Mouse (Mus musculus) T-cell, adult 2 months (primary cell): ENCODE measurements around the gene 4931428F04Rik.
"Not testable (repeated sequence)": the region's sequence is repeated elsewhere in the genome, so short reads cannot be mapped to it uniquely, and the experiment has no call there.

Experiments
- DNase-seq: peaks from one replicate; pipeline ENCODE4 v3.0.0; 2022; ENCODE audit warnings: low spot score

The 4931428F04Rik gene

DNA sequence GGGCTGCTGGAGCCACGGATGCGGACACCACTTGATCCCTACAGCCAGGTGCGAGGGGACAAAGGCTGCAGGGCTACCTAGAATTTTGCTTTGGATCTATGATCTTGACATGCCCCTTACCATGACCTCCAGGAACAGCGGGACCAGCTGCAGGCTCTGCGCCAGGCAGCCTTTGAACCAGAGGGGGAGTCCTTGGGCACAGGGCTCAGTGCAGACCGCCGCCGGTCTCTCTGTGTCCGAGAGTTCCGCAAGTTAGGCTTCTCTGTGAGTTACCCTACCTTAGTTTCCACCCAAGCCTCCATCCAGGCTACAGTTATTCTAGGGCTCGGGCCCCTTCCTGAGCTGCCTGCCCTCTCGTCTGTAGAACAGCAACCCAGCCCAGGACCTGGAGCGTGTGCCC lies 18.0 kb upstream of the 4931428F04Rik start:
- DNase-seq = no peak

DNA sequence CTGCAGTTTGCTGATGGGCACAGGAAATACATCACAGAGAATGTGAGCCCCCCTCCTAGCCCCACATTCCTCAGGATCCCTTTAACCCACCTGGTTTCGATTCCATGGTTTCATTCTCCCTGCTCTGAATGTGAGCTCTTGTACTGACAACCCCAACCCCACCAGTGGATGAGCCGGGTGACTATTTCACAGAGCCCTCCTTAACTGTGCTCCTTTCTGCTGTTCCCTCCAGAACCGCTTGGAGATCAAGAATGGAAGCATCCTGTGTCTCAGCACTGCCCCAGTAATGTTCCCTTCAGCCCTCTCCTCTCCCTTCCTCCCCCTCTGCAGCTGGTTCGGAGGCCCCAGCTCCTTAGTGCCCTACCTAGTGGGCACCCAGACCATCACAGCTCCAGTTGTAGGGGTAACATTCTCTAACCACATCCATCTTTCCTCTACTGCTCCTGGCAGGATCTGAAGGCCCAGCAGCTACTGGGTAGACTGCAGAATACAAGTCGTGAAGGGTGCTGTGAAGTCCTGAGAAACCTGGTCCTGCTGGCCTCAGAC lies 16.6 kb upstream of the 4931428F04Rik start:
- DNase-seq = no peak

GRCm38 (mm10) chr8:105305211-105306145 lies 15.8 kb upstream of the 4931428F04Rik start, which contains the start of gene Elmo3:
Elmo3 (plus strand) TSS chr8:105305601.
- peak; percentile 31 for DNase-seq

- no peak for DNase-seq
These were observed 14.9 kb upstream of the 4931428F04Rik start for GRCm38 (mm10) chr8:105304325-105305210.

GRCm38 (mm10) chr8:105303874-105304273 lies 14.2 kb upstream of the 4931428F04Rik start:
- no peak for DNase-seq

DNA sequence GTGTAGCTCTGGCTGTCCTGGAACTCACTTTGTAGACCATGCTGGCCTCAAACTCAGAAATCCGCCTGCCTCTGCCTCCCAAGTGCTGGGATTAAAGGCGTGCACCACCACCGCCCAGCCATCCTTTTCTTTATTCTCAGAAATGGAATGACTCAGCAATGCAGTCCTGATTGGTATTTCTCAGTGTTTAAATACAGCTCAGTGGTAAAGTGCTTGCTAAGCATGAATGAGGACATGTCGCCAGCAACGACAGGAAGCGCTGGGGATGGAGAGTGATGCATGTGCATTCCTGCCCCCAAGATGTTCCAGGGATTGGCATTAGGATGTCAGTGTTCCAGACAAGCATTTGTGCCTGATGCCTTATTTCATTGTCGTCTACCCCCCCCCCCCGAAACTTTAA lies 13.7 kb upstream of the 4931428F04Rik start:
- DNase-seq = no peak

DNA sequence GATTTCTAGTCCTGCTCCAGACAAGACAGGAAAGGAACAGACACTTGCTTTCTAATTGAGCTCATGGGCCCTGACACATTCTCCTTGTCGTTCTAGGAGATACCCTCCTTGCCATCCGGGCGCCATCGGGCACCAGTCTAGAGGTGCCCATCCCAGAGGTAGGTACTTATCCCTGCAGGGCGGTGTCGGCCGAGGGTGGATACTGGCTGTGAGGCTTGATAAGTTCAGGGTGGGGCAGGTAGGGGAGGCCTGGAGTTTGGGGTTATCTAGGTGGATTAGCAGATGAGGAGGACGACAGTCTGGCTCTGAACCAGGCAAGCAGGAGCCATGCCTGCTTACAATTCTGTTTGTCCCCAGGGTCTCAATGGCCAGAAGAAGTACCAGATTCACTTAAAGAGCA lies 10.3 kb upstream of the 4931428F04Rik start:
- no peak for DNase-seq

- DNase-seq = no peak
These were observed 8.9 kb upstream of the 4931428F04Rik start for GRCm38 (mm10) chr8:105298351-105299252.

DNA sequence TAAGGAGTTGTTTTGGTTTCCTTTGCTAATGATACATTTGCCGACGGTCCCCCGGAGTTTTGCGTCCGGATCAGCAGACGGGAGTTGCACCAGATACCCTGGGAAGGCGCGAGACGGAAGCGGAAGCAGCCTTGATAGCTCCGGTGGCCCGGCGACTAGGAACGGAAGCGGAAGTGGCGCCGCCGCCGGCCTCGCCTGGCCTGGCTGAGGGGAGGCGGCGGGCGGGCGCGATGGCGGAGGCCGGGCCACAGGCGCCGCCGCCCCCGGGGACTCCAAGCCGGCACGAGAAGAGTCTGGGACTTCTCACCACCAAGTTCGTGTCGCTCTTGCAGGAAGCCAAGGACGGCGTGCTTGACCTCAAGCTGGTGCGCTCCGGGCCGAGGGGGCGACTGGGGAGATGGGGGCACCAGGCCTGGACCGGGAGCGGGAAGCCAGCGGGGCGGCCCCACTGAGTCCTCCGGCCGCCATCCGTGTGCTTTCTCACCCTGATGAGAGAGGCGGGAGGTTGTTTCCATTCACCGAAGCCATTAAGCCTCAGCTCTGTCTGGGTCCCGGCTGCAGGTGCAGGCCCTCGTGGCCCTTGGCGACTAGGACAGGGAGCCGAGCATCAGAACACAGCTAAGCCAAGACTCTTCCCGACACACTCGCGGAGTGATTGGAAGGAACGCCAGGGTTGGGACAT lies 8.0 kb upstream of the 4931428F04Rik start, which contains the start of gene E2f4:
TSS of gene E2f4 (plus strand) at position 153 of the 682 bp plus-strand sequence.
- peak; percentile 88 for DNase-seq

- DNase-seq = no peak
These were observed 6.4 kb upstream of the 4931428F04Rik start, which contains the start of gene Exoc3l for GRCm38 (mm10) chr8:105295895-105296573. Exoc3l (minus strand) TSS chr8:105296101.

DNA sequence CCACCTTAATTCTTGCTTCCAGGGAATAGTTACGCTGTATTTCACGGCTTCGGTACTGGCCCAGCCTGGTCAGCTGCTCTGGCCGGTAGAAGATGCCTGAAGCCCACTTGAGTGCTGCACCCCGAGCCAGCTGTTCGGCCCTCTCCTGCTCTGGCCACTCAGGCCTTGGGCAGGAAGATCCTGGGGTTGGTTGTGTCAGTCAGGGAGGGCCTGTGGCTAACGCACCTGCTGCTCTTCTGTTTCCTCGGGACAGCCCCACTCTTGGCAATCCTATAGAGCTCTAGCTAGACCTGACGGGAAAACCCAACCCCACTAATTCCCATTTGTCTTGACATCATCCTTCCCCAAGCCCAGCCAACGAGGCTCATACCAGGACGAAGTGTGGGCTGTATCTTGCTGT lies 5.6 kb upstream of the 4931428F04Rik start:
- no peak for DNase-seq

DNA sequence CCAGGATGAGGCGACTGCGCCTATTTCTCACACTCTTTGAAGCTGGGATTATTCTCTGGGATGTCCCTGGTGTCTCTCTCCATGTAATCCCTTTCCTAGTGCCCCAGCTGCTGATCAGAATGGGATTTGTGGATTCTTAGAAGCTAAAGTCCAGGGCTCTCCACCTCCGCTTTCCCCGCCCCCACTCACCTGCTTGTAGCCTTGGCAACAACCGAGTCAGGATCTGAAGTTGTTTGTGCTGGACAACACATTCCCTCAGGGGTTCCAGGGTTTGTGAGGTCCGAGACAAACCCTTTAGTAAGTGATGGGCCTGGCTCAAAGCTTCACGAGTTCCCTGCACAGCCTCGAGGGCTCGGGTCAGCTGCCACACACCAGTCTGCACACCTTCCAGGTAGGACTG lies 5.1 kb upstream of the 4931428F04Rik start:
- DNase-seq = no peak

- DNase-seq = no peak
These were observed 3.7 kb upstream of the 4931428F04Rik start for GRCm38 (mm10) chr8:105293405-105293804.

- DNase-seq = no peak
These were observed 2.8 kb upstream of the 4931428F04Rik start for GRCm38 (mm10) chr8:105292471-105292870.

- DNase-seq = not testable (repeated sequence)
These were observed 2.1 kb upstream of the 4931428F04Rik start for GRCm38 (mm10) chr8:105291802-105292201.

DNA sequence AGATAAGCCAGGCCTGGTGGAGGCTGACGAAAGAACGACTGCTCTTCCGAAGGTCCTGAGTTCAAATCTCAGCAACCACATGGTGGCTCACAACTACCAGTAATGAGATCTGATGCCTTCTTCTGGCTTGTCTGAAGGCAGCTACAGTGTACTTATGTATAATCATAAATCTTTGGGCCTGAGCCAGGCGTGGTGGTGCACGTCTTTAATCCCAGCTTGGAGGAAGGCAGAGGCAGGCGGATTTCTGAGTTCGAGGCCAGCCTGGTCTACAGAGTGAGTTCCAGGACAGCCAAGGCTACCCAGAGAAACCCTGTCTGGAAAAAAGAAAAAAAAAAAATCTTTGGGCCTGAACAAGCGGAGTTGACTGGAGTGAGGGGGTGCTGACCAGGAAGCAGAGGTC lies 1.7 kb upstream of the 4931428F04Rik start:
- not testable (repeated sequence) for DNase-seq

GRCm38 (mm10) chr8:105290554-105291314 lies 1.1 kb upstream of the 4931428F04Rik start:
- DNase-seq = peak; percentile 80

DNA sequence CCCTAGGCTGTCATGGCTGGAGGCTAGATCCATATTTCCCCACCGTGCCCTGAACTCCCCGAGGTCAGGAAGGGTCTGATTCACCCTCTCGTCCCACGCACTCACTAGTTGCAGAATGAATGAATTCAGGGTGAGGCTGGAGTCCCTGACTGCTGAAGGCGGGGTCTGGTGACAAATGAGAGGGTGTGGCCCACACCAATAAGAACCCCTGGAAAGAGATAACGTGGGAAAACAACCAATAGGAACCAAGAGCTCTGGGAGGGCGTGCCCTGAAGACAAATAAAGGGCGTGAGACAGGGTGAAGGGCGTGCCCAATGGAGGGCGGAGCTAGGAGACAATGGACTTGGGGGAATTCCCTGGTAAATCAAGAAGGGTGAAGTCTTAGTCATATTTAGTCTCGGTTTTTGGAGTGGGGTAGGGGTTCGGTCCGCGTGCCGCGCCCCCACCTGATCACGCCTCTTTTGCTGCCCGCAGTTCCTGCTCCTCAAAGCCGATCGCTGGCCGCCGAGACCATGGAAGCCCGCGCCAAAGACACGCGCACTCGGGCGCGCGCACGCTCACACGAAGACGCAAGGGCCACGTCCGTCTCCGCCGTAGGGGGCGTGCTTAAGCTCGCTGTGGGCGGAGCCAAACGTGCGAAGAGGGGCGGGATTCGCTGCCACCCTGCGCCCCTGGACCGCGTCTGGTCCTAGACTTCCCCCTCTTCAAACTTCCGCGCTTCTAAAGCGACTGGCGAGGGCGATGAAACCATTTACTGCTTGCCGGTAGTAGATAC lies 519 bp downstream of the 4931428F04Rik start:
- DNase-seq = peak; percentile 92
